8 mouse cellular contexts compared by ENCODE assay signal in genomic region chr1:154156177-154157062, GRCm38 (mm10). TPM values are rescaled to one million over a fixed set of nuclear protein-coding genes. Genes with fewer than 3 reads are reported as not detected.
DNase-seq lines count a peak whose midpoint lies in the region; ATAC-seq lines count a peak whose summit lies in the region.

No protein-coding gene starts in this region.

- peak; percentile 31 for DNase-seq in adrenal gland, postnatal 14 days
- no peak for DNase-seq in adrenal gland, adult 18-20 months (ENCODE audit: low spot score in 2 of 2)
- DNase-seq in right cerebral cortex, adult 18-20 months: peak; percentile 71
- no peak for DNase-seq in right cerebral cortex, postnatal 4 days
- peak; percentile 53 to 67 for DNase-seq in layer of hippocampus, postnatal 36 days
- DNase-seq in midbrain, embryonic 14.5 days: peak; percentile 64
- no peak for DNase-seq in cerebellum, postnatal 36 days

- peak overlapping the region; percentile 64 for H3K27ac ChIP-seq in midbrain, embryonic 14.5 days (replicated peaks; ENCODE audit: low read depth, low read length)

- no peak overlapping the region for H3K4me3 ChIP-seq in midbrain, embryonic 14.5 days (replicated peaks; ENCODE audit: low read depth, low read length)

- H3K36me3 ChIP-seq in midbrain, embryonic 14.5 days (ENCODE audit: control insufficient read depth, insufficient read depth, low read length): no peaks in the 10 kb centered on the region

- no peak overlapping the region for H3K4me2 ChIP-seq in midbrain, embryonic 14.5 days (ENCODE audit: low read length)

- 41% methylated on average over 14 of the region's 14 CpGs for WGBS in midbrain, embryonic 14.5 days

- H3K4me1 ChIP-seq in midbrain, embryonic 14.5 days (ENCODE audit: control insufficient read depth, insufficient read depth, low read length): peaks cover 13% of the 10 kb centered on the region; the same call in 1 of the 2 replicates

- peak; percentile 89 for ATAC-seq in midbrain, embryonic 14.5 days (ENCODE audit: low FRiP score, low TSS enrichment)
- ATAC-seq in activated CD4-positive, CD25-positive, alpha-beta regulatory T cell, adult 4 months: no peak

- no peak overlapping the region for H3K9ac ChIP-seq in midbrain, embryonic 14.5 days (replicated peaks; ENCODE audit: low read length)

- H3K9me3 ChIP-seq in midbrain, embryonic 14.5 days (ENCODE audit: control insufficient read depth, low read length): no peaks in the 10 kb centered on the region

- H3K27me3 ChIP-seq in midbrain, embryonic 14.5 days (ENCODE audit: control insufficient read depth, insufficient read depth, low read length): no peaks in the 10 kb centered on the region

RNA-seq across cellular contexts. Expression of gene Zfp648, which starts 44.6 kb away (rescaled TPM):
- total RNA-seq in adrenal gland, postnatal 14 days (2021): 0.30 TPM in 2 replicates
- under 1 TPM; 0.20 to 0.32 TPM for total RNA-seq in adrenal gland, adult 18-20 months (2021)
- total RNA-seq in layer of hippocampus, postnatal 36 days (2021): under 1 TPM; 0.22 to 0.40 TPM
- 0.23 and 0.36 TPM in 2 replicates for polyA plus RNA-seq in midbrain, embryonic 14.5 days (2014; fragmentation: Nextera tagmentation; extraction: Ambion mirVana)
- not detected for polyA plus RNA-seq in activated CD4-positive, CD25-positive, alpha-beta regulatory T cell, adult 4 months (2017; shearing (Covaris generic))

Comparison
In these comparisons a context has a peak if more than half of its experiments do, and no peak if none do; other contexts are left out.
1. DNase-seq: peak in adrenal gland, postnatal 14 days (single experiment), right cerebral cortex, adult 18-20 months (single experiment), layer of hippocampus, postnatal 36 days (2 of 2) and midbrain, embryonic 14.5 days (single experiment); none in adrenal gland, adult 18-20 months (0 of 2), right cerebral cortex, postnatal 4 days (single experiment) and cerebellum, postnatal 36 days (0 of 2).